8 mouse cellular contexts compared by ENCODE assay signal in the genomic region with DNA sequence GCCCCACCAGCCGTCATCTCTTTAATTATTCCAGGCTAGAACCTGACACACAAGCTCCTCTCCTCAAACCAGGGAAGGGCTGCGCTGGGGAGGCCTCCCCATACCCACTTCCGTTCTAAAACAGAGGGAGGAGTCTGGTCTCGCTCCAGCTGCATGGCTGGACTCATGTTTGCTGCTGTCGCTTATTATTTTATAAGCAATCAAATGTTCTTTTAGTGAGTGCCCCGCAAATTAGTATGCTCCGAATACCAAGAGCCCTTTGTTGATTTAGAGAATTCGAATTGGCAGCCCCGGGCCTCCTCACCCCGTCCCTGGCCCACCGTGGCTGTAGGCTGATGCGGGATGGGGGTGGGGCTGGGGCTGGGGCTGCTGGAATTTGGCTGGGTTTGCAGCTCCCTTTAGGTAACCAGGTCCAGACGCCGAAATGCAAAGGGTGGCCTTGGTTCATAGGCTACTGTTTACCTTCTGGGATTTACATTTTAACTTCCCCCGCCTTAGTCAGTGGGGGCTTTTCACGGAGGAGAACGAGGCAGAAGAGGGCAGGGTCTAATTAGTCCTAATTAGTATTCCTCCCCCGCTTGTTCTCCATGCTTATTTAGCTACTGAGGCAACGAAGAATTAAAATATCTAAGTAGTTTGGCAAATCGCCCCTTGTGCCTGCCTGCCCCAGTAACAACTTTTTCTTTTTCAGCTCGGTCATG. TPM values are rescaled to one million over a fixed set of nuclear protein-coding genes. Genes with fewer than 3 reads are reported as not detected.
A peak's percentile ranks its signal among the peaks of the same experiment; 100 is the strongest.
DNase-seq lines count a peak whose midpoint lies in the region; ATAC-seq and TF ChIP-seq lines count a peak whose summit lies in the region.

No protein-coding gene starts in this region.

- peak overlapping the region; percentile 71 for H3K27ac ChIP-seq in kidney, postnatal 0 days
- H3K27ac ChIP-seq in heart, embryonic 14.5 days (replicated peaks in 1 of 2; ENCODE audit: control insufficient read depth in 1 of 2, insufficient read depth in 1 of 2, low read depth in 2 of 2, low read length in 2 of 2) = peak overlapping the region in 1 of 2 experiments; percentile 68; a peak in 2 of 4 replicates
- H3K27ac ChIP-seq in limb, embryonic 13.5 days = peak overlapping the region; percentile 88
- no peak overlapping the region for H3K27ac ChIP-seq in midbrain, postnatal 0 days (ENCODE audit: low read depth, low read length)

- H3K36me3 ChIP-seq in kidney, postnatal 0 days (ENCODE audit: insufficient read depth, low read length) = no peaks in the 10 kb centered on the region
- no peaks in the 10 kb centered on the region for H3K36me3 ChIP-seq in heart, embryonic 14.5 days (ENCODE audit: control insufficient read depth, insufficient read depth, low read length)
- no peaks in the 10 kb centered on the region for H3K36me3 ChIP-seq in limb, embryonic 13.5 days
- no peaks in the 10 kb centered on the region for H3K36me3 ChIP-seq in midbrain, postnatal 0 days (ENCODE audit: insufficient read depth, low read length)

- TF ChIP-seq CTCF in kidney, postnatal 0 days (IDR thresholded peaks at IDR 0.05; ENCODE audit: low read depth) = no peak
- TF ChIP-seq CTCF in midbrain, postnatal 0 days (IDR thresholded peaks at IDR 0.05) = no peak

- 0 out of 2 replicates have a peak overlapping the region, but pooled peaks have one; percentile 56 for H3K9ac ChIP-seq in kidney, postnatal 0 days (ENCODE audit: low read depth, low read length)
- H3K9ac ChIP-seq in heart, embryonic 14.5 days (ENCODE audit: low read length) = peak overlapping the region; percentile 65
- H3K9ac ChIP-seq in limb, embryonic 13.5 days = peak overlapping the region; percentile 1; the same call in 1 of the 2 replicates
- no peak overlapping the region for H3K9ac ChIP-seq in midbrain, postnatal 0 days (replicated peaks; ENCODE audit: low read length, poor library complexity, severe bottlenecking)

- peak overlapping the region; percentile 68 for H3K4me2 ChIP-seq in kidney, postnatal 0 days (ENCODE audit: low read length)
- H3K4me2 ChIP-seq in heart, embryonic 14.5 days (ENCODE audit: low read length) = peak overlapping the region; percentile 86
- H3K4me2 ChIP-seq in limb, embryonic 13.5 days (replicated peaks) = peak overlapping the region; percentile 75
- peak overlapping the region; percentile 32 for H3K4me2 ChIP-seq in midbrain, postnatal 0 days (ENCODE audit: low read depth, low read length, poor library complexity, severe bottlenecking)

- H3K4me1 ChIP-seq in kidney, postnatal 0 days (replicated peaks; ENCODE audit: insufficient read depth, low read length) = peaks cover 17% of the 10 kb centered on the region; the same call in 1 of the 2 replicates
- peaks cover 11 to 27% of the 10 kb centered on the region in 2 experiments for H3K4me1 ChIP-seq in heart, embryonic 14.5 days (ENCODE audit: control insufficient read depth in 2 of 2, insufficient read depth in 2 of 2, low read length in 2 of 2)
- H3K4me1 ChIP-seq in limb, embryonic 13.5 days = peaks cover 66% of the 10 kb centered on the region
- H3K4me1 ChIP-seq in midbrain, postnatal 0 days (ENCODE audit: insufficient read depth, low read length) = no peaks in the 10 kb centered on the region; the same call in none of the 2 replicates

- WGBS in kidney, postnatal 0 days = 8% methylated on average over 21 of the region's 21 CpGs
- WGBS in heart, embryonic 14.5 days = 7% methylated on average over 21 of the region's 21 CpGs
- 2% methylated on average over 21 of the region's 21 CpGs for WGBS in limb, embryonic 13.5 days
- 8% methylated on average over 21 of the region's 21 CpGs for WGBS in midbrain, postnatal 0 days

- DNase-seq in kidney, postnatal 0 days (ENCODE audit: low spot score) = peak; percentile 72
- DNase-seq in kidney, adult 18-20 months = no peak
- peak; percentile 28 for DNase-seq in brain, embryonic 18.5 days (ENCODE audit: low read depth, low spot score)
- peak; percentile 79 for DNase-seq in midbrain, postnatal 0 days (ENCODE audit: low spot score)
- DNase-seq in frontal cortex, postnatal 25 days (ENCODE audit: low spot score in 2 of 2) = no peak
- no peak for DNase-seq in right cerebral cortex, adult 2 months (ENCODE audit: low spot score in 2 of 2)

- H3K4me3 ChIP-seq in kidney, postnatal 0 days (replicated peaks; ENCODE audit: low read depth, low read length) = peak overlapping the region; percentile 26; the same call in 1 of the 2 replicates
- peak overlapping the region; percentile 20 to 41 for H3K4me3 ChIP-seq in heart, embryonic 14.5 days (ENCODE audit: control insufficient read depth in 1 of 2, insufficient read depth in 1 of 2, low read depth in 1 of 2, low read length in 2 of 2)
- peak overlapping the region; percentile 38 for H3K4me3 ChIP-seq in limb, embryonic 13.5 days
- no peak overlapping the region for H3K4me3 ChIP-seq in midbrain, postnatal 0 days (ENCODE audit: low read depth, low read length)

- H3K9me3 ChIP-seq in kidney, postnatal 0 days (replicated peaks; ENCODE audit: low read length) = no peaks in the 10 kb centered on the region
- H3K9me3 ChIP-seq in heart, embryonic 14.5 days (ENCODE audit: control insufficient read depth, low read length) = no peaks in the 10 kb centered on the region
- no peaks in the 10 kb centered on the region for H3K9me3 ChIP-seq in limb, embryonic 13.5 days
- no peaks in the 10 kb centered on the region for H3K9me3 ChIP-seq in midbrain, postnatal 0 days (ENCODE audit: low read length)

- no peaks in the 10 kb centered on the region for H3K27me3 ChIP-seq in kidney, postnatal 0 days (ENCODE audit: insufficient read depth, low read length)
- H3K27me3 ChIP-seq in heart, embryonic 14.5 days (ENCODE audit: control insufficient read depth, insufficient read depth, low read length) = no peaks in the 10 kb centered on the region
- no peaks in the 10 kb centered on the region for H3K27me3 ChIP-seq in limb, embryonic 13.5 days
- peaks cover 32% of the 10 kb centered on the region for H3K27me3 ChIP-seq in midbrain, postnatal 0 days (ENCODE audit: insufficient read depth, low read length)

- no peak for ATAC-seq in kidney, postnatal 0 days (replicated peaks; ENCODE audit: low FRiP score, low read depth)
- no peak for ATAC-seq in heart, embryonic 14.5 days (ENCODE audit: insufficient number of reproducible peaks, insufficient read depth, low FRiP score, low read depth)
- ATAC-seq in limb, embryonic 13.5 days (ENCODE audit: low FRiP score, low read depth) = peak; percentile 46
- no peak for ATAC-seq in midbrain, postnatal 0 days (ENCODE audit: low FRiP score)

RNA-seq across cellular contexts. Expression of a gene that starts 3.4 kb away (rescaled TPM):
- 48.6 and 53.2 TPM in 2 replicates for polyA plus RNA-seq in kidney, postnatal 0 days (2015; fragmentation: Nextera tagmentation; extraction: Ambion mirVana)
- 87.8 and 96.2 TPM in 2 replicates for polyA plus RNA-seq in heart, embryonic 14.5 days (2014; fragmentation: Nextera tagmentation; extraction: Ambion mirVana)
- 59.6 and 61.0 TPM in 2 replicates for polyA plus RNA-seq in limb, embryonic 13.5 days (2015; fragmentation: Nextera tagmentation; extraction: Ambion mirVana)
- total RNA-seq in midbrain, postnatal 0 days (2014; rRNA removed) = 49.8 and 51.0 TPM in 2 replicates
- polyA plus RNA-seq in midbrain, postnatal 0 days (2015; fragmentation: Nextera tagmentation; extraction: Ambion mirVana) = 22.9 and 24.3 TPM in 2 replicates

RNA-seq across cellular contexts. Expression of a gene that starts 39.0 kb away (rescaled TPM):
- polyA plus RNA-seq in kidney, postnatal 0 days (2015; fragmentation: Nextera tagmentation; extraction: Ambion mirVana) = not detected in 2 replicates
- not detected in 2 replicates for polyA plus RNA-seq in heart, embryonic 14.5 days (2014; fragmentation: Nextera tagmentation; extraction: Ambion mirVana)
- 0.06 and 0.22 TPM in 2 replicates for polyA plus RNA-seq in limb, embryonic 13.5 days (2015; fragmentation: Nextera tagmentation; extraction: Ambion mirVana)
- 0.05 TPM in 1 of 2 replicates, not detected in the other for total RNA-seq in midbrain, postnatal 0 days (2014; rRNA removed)
- polyA plus RNA-seq in midbrain, postnatal 0 days (2015; fragmentation: Nextera tagmentation; extraction: Ambion mirVana) = not detected in 2 replicates

Comparison
In these comparisons a context has a peak if more than half of its experiments do, and no peak if none do; other contexts are left out.
1. DNase-seq: peak in kidney, postnatal 0 days (single experiment), brain, embryonic 18.5 days (single experiment) and midbrain, postnatal 0 days (single experiment); none in kidney, adult 18-20 months (single experiment), frontal cortex, postnatal 25 days (0 of 2) and right cerebral cortex, adult 2 months (0 of 2).
2. H3K4me2 ChIP-seq: peak in every context shown above with its lines; median percentile 86 in heart, embryonic 14.5 days; 75 in limb, embryonic 13.5 days; 68 in kidney, postnatal 0 days; 32 in midbrain, postnatal 0 days.